Mouse (Mus musculus) embryonic fibroblast, embryonic 13.5 days (primary cell): ENCODE measurements around the gene Tmem132b.

ENCODE experiments used
- CTCF ChIP-seq: IDR thresholded peaks from 2 replicates; pipeline ENCODE4 v1.5.1; 2011; ENCODE audit warnings: mild to moderate bottlenecking, control low read depth, low read length, moderate library complexity, borderline replicate concordance; ENCODE audit not compliant: insufficient read depth
- POLR2A ChIP-seq: IDR thresholded peaks from 2 replicates; pipeline ENCODE4 v1.6.1; 2011; ENCODE audit warnings: low read depth, mild to moderate bottlenecking, control low read depth, low read length, moderate library complexity

- no peak for TF ChIP-seq POLR2A
- TF ChIP-seq CTCF: peak; percentile 77
Observed at GRCm38 (mm10) chr5:125529109-125529508, 2.5 kb upstream of the Tmem132b start.
